Mouse (Mus musculus) liver, adult 2 months (tissue): ENCODE data around the gene Galnt12.

Experiments
- CTCF ChIP-seq: fragments of 200-500 bp; IDR thresholded peaks from 2 replicates; pipeline ENCODE4 v1.5.1; 2011; ENCODE audit warnings: low read depth, low read length, control low read depth
- POLR2A ChIP-seq: fragments of 200-500 bp; IDR thresholded peaks from 2 replicates; pipeline ENCODE4 v1.6.1; 2011; ENCODE audit warnings: low read length, control low read depth; ENCODE audit not compliant: insufficient read depth; ENCODE audit errors: extremely low read depth

DNA sequence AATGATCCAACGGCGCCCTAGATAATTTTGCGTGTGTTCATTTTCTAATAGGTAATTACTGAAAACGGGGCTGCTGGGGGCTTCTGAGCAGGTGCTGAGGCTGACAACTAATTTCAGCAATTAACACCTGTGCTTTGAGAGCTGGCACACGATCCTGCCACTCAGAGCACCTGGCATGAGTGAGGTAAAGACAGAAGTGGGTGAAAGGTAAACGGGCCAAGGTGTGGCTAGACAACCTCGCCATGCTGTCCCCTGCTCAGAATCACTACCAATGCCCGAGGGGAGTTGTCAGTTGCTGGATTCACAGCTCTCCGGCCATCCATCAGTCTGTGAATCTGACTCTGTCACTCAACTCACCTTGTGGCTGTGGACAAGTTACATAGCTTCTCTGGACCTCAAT is 39.8 kb upstream of the Galnt12 start:
- TF ChIP-seq POLR2A (no peak), CTCF (no peak)
